Mouse (Mus musculus) hindbrain, embryonic 12.5 days (tissue): ENCODE results near the gene Wsb1. TPM values are rescaled to one million over a fixed set of nuclear protein-coding genes. Genes with fewer than 3 reads are reported as not detected.
"Not testable (repeated sequence)": the region's sequence is repeated elsewhere in the genome, so short reads cannot be mapped to it uniquely, and the experiment has no call there.

Experiments used
- ATAC-seq: fragments of 200-750 bp; cut with Nextera tagmentation; 2 replicates; pipeline ENCODE4 v1.8.0; 2017; ENCODE audit warnings: moderate TSS enrichment; ENCODE audit not compliant: low FRiP score
- H3K27ac ChIP-seq: fragments of 300-500 bp; sonication (generic); 2 replicates; pipeline ENCODE4 v1.5.1; 2016; ENCODE audit warnings: mild to moderate bottlenecking
- H3K27me3 ChIP-seq: fragments of 300-500 bp; sonication (generic); 2 replicates; pipeline ENCODE4 v1.6.1; 2016; ENCODE audit warnings: mild to moderate bottlenecking
- H3K36me3 ChIP-seq: fragments of 300-500 bp; sonication (generic); 2 replicates; pipeline ENCODE4 v1.6.1; 2016; ENCODE audit warnings: mild to moderate bottlenecking
- H3K4me1 ChIP-seq: fragments of 300-500 bp; sonication (generic); 2 replicates; pipeline ENCODE4 v1.6.1; 2016
- H3K4me2 ChIP-seq: fragments of 300-500 bp; sonication (generic); replicated peaks from 2 replicates; pipeline ENCODE4 v1.6.1; 2016; ENCODE audit warnings: mild to moderate bottlenecking
- H3K4me3 ChIP-seq: fragments of 300-500 bp; sonication (generic); 2 replicates; pipeline ENCODE4 v1.5.1; 2016; ENCODE audit warnings: mild to moderate bottlenecking
- H3K9ac ChIP-seq: fragments of 300-500 bp; sonication (generic); 2 replicates; pipeline ENCODE4 v1.6.1; 2016; ENCODE audit warnings: mild to moderate bottlenecking, moderate library complexity
- H3K9me3 ChIP-seq: fragments of 300-500 bp; sonication (generic); replicated peaks from 2 replicates; pipeline ENCODE4 v1.6.1; 2016; ENCODE audit warnings: mild to moderate bottlenecking
- WGBS: fragments of 180-500 bp; shearing (Covaris S2); methylation state at CpG from one replicate; pipeline ENCODE4 v1.1.7; 2016; 5-methylcytosine and 5-hydroxymethylcytosine counted together
- polyA plus RNA-seq: library from polyadenylated mRNA; unstranded; fragments of >200 nt; fragmentation: Nextera tagmentation; extraction: Ambion mirVana; gene quantifications from 2 replicates; pipeline ENCODE4 v1.2.1, GENCODE M21; 2016

Gene Wsb1
- polyA plus RNA-seq, 1 experiment from 2014 or later = 552 TPM

- H3K4me3 ChIP-seq = no peak overlapping the region
- ATAC-seq = no peak
- H3K9me3 ChIP-seq = no peaks in the 10 kb centered on the region; the same call in 1 of the 2 replicates
- no peak overlapping the region for H3K27ac ChIP-seq
- 83% methylated on average over 7 of the region's 7 CpGs for WGBS
- no peaks in the 10 kb centered on the region for H3K27me3 ChIP-seq
- no peaks in the 10 kb centered on the region for H3K36me3 ChIP-seq
- no peak overlapping the region for H3K9ac ChIP-seq
- H3K4me1 ChIP-seq = peaks cover 2% of the 10 kb centered on the region; the same call in 1 of the 2 replicates
- no peak overlapping the region for H3K4me2 ChIP-seq
These were observed 33.9 kb upstream of the Wsb1 start for GRCm38 (mm10) chr11:79288278-79288843.

DNA sequence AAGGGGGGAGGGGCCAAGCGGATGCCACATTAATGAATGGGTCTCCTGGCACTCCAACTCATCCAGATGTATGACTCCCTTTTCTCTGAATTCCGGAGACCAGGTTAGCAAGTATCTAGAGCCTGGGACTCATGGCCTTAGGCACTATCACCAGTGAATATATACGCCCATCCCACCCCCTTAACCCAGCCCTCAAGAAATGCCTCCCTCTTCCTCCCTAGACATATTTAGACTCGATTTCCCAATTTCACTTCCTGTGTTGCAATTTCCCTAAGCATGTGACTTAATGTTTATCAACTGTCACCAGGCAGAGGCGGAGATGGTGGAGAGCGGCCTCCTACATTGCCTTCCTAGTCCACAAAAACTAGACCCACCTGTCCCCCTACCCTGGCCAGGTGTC is 33.0 kb upstream of the Wsb1 start:
- Histone ChIP-seq H3K9ac (no peak overlapping the region), H3K27me3 (no peaks in the 10 kb centered on the region), H3K4me2 (no peak overlapping the region), H3K4me3 (no peak overlapping the region), H3K36me3 (no peaks in the 10 kb centered on the region), H3K9me3 (no peaks in the 10 kb centered on the region; the same call in 1 of the 2 replicates), H3K27ac (no peak overlapping the region), H3K4me1 (peaks cover 2% of the 10 kb centered on the region; the same call in 1 of the 2 replicates)
- no peak for ATAC-seq
- 76% methylated on average over 6 of the region's 6 CpGs for WGBS

DNA sequence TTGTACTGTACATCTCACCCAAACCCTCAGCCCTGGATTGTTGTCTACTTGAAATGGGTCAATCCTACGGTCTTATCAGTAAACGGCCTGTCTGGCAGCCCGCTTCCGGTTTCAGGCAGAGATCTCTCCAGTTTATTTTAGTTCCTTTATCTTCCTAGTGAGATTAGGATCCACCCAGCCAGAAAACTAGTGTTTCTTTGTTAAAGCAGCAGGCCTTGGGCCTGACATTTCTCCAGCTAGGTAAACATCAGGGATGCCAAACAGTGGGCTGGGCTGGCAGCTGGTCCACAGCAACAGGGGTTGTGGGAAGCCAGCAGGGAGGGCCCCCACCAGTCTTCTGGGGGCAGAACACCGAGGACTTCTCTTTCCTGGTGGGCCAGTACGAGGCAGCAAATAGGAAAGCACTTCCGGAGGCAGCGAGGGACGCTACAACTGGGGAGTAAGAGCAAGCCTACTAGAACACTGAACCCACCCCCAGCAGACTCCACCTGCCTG is 31.9 kb upstream of the Wsb1 start:
- Histone ChIP-seq H3K36me3 (no peaks in the 10 kb centered on the region), H3K27me3 (no peaks in the 10 kb centered on the region), H3K27ac (no peak overlapping the region), H3K9me3 (no peaks in the 10 kb centered on the region; the same call in 1 of the 2 replicates), H3K4me1 (peaks cover 4% of the 10 kb centered on the region), H3K4me2 (no peak overlapping the region), H3K4me3 (no peak overlapping the region), H3K9ac (no peak overlapping the region)
- no peak for ATAC-seq
- 75% methylated on average over 9 of the region's 9 CpGs for WGBS

GRCm38 (mm10) chr11:79283350-79284030 is 29.0 kb upstream of the Wsb1 start:
- 92% methylated on average over 4 of the region's 4 CpGs for WGBS

DNA sequence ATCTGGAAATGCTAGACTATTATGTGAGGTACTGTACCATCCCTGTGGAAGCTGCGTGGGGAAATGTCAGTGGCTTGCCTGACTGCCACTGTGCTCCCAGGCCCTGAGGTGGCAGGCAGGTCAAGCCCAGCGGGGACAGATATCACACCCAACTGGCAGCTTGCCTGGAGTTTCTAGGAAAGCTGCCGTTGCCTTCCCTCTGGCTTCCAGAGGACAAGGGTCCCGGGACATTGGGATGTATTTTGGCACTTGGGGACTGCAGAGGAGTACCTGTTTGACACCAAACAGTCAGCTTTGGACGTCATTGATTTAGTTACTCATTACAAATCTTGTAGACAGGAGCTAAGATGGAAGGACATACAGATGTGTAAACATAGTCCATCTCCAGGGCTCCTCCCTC is 26.9 kb upstream of the Wsb1 start:
- 68% methylated on average over 5 of the region's 5 CpGs for WGBS
- Histone ChIP-seq H3K4me1 (peaks cover 7% of the 10 kb centered on the region; the same call in 1 of the 2 replicates), H3K4me2 (no peak overlapping the region), H3K27me3 (no peaks in the 10 kb centered on the region), H3K4me3 (no peak overlapping the region), H3K9me3 (no peaks in the 10 kb centered on the region; the same call in 1 of the 2 replicates), H3K9ac (no peak overlapping the region), H3K36me3 (no peaks in the 10 kb centered on the region), H3K27ac (no peak overlapping the region)
- no peak for ATAC-seq

More at GRCm38 (mm10) chr11:79283350-79284030, 29.0 kb upstream of the Wsb1 start:
- Histone ChIP-seq H3K9me3 (no peaks in the 10 kb centered on the region; the same call in 1 of the 2 replicates), H3K4me1 (peaks cover 9% of the 10 kb centered on the region), H3K27me3 (no peaks in the 10 kb centered on the region), H3K27ac (no peak overlapping the region), H3K9ac (no peak overlapping the region), H3K36me3 (no peaks in the 10 kb centered on the region), H3K4me2 (no peak overlapping the region), H3K4me3 (no peak overlapping the region)
- no peak for ATAC-seq

DNA sequence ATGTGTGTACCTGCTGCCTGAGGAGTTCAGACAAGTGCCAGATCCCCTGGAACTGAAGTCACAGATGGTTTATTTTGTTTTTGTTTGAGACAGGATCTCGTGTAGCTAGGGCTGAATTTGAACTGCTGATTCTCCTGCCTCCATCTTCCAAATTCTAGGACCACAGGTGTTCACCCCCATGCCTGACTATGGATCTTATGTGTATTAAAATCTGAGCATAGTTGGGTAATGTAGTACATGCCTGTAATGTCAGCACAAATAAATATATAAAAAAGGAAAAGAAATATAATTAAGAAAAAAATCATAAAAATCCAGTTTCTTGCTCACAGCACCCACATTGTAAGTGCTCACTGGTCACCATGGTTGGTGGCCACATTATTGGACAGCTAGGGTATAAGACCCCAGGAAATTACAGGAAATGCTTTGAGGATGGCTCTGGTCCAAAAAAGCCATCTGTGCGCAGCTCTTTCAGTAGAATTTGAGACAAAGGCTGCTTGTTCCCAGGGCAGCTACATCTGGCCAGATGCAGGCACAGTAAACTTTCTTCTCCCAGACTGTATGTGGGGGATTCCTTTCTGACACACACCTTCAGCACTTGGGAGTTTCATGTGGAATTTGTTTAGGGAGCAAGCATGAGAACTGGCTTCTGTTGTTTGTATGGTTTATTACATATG is 25.4 kb upstream of the Wsb1 start:
- 58% methylated on average over 2 of the region's 2 CpGs for WGBS
- no peaks in the 10 kb centered on the region for H3K27me3 ChIP-seq
- H3K9me3 ChIP-seq = no peaks in the 10 kb centered on the region; the same call in 1 of the 2 replicates
- H3K27ac ChIP-seq = peak overlapping the region; percentile 65
- no peaks in the 10 kb centered on the region for H3K36me3 ChIP-seq
- H3K4me3 ChIP-seq = no peak overlapping the region
- H3K9ac ChIP-seq = no peak overlapping the region
- no peak overlapping the region for H3K4me2 ChIP-seq
- no peak for ATAC-seq
- H3K4me1 ChIP-seq = peaks cover 7% of the 10 kb centered on the region; the same call in 1 of the 2 replicates

DNA sequence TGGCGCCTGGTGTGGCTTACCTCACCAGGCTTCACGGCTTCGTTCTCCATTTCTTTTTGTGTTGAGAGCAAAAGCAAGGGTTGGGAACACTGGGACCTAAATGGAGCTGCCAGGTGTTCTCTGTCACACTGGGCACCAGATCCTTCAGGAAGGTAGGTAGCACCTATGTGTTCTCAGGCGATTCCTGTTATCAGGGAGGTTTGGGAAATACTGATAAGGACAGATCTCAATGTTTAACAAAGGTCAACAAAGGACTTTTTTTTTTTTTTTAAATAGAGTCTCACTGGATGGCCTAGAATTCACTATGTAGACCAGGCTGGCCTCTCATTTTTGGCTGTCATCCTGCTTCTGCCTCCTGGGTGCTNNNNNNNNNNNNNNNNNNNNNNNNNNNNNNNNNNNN is 19.3 kb upstream of the Wsb1 start:
- no peaks in the 10 kb centered on the region for H3K4me1 ChIP-seq
- H3K9me3 ChIP-seq = no peaks in the 10 kb centered on the region
- H3K9ac ChIP-seq = no peak overlapping the region
- ATAC-seq = no peak
- no peak overlapping the region for H3K4me3 ChIP-seq
- no peak overlapping the region for H3K4me2 ChIP-seq
- no peaks in the 10 kb centered on the region for H3K36me3 ChIP-seq
- H3K27me3 ChIP-seq = no peaks in the 10 kb centered on the region
- WGBS = 78% methylated on average over 4 of the region's 4 CpGs
- H3K27ac ChIP-seq = no peak overlapping the region

DNA sequence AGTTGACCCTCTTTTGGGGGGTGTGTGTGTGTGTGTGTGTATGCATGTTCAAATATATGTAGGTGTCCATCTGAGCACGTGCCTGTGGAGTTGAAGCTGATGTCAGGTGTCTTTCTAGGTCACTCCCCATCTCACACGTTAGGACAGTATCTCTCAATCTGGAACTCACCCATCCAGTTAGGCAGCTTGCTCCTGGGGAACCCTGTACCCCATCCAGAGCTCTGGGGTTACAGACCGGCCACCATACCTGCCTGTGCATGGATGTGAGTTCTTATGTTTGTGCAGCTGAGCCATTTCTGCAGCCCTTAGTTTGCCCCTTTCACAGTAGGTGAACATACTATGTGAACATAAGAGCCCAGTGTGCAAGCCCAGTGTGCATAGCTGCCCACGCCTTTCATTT is 18.6 kb upstream of the Wsb1 start:
- Histone ChIP-seq H3K9me3 (no peaks in the 10 kb centered on the region), H3K4me1 (no peaks in the 10 kb centered on the region), H3K4me2 (no peak overlapping the region), H3K4me3 (no peak overlapping the region), H3K27me3 (no peaks in the 10 kb centered on the region), H3K36me3 (no peaks in the 10 kb centered on the region), H3K9ac (no peak overlapping the region), H3K27ac (no peak overlapping the region)
- WGBS = 64% methylated on average over 4 of the region's 4 CpGs
- no peak for ATAC-seq

DNA sequence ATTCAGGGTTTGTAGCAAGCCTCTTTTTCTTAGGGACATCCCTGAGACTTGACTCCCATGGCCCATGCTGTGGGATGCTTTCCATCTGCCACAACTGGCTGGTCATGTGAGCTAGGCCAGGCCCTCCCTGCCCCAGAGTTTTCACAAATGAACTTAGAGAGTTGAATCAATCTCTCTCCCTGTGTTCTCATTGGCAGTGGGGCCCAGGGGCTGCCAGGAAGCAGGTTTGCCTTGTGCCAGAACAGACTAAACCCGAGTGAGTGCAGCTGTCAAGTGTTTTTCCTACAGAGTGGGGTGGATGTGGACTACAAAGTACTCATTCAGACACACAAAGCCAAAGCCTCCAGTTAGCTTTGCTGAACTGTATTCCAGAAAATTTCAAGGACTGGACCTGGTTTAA is 12.7 kb upstream of the Wsb1 start:
- no peaks in the 10 kb centered on the region for H3K27me3 ChIP-seq
- no peak overlapping the region for H3K4me3 ChIP-seq
- no peak overlapping the region for H3K4me2 ChIP-seq
- H3K9ac ChIP-seq = no peak overlapping the region
- 37% methylated on average over 1 of the region's 1 CpGs for WGBS
- H3K9me3 ChIP-seq = no peaks in the 10 kb centered on the region
- H3K27ac ChIP-seq = no peak overlapping the region
- no peaks in the 10 kb centered on the region for H3K4me1 ChIP-seq
- H3K36me3 ChIP-seq = no peaks in the 10 kb centered on the region
- no peak for ATAC-seq

DNA sequence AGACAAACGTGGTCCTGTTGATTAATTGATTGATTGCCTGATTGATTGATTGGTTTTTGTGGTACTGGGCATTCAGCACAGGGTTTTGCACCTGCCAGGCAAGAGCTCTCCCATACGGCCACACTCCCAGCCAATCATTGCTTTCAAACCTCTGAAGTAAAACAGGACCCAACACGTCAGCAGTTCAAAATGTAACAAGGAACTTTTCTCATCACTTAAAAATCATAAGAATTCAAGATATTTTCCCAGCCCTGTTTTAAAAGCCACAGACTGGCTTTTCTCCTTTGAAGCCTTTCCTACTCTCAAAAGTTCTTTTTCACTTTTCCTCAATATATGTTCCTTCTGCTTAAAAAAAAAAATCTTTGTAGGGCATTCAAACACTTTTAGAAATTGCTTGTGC is 9.9 kb upstream of the Wsb1 start:
- 53% methylated on average over 3 of the region's 3 CpGs for WGBS
- H3K4me3 ChIP-seq = no peak overlapping the region
- no peaks in the 10 kb centered on the region for H3K4me1 ChIP-seq
- H3K27ac ChIP-seq = no peak overlapping the region
- no peak overlapping the region for H3K4me2 ChIP-seq
- H3K27me3 ChIP-seq = no peaks in the 10 kb centered on the region
- ATAC-seq = no peak
- H3K36me3 ChIP-seq = no peaks in the 10 kb centered on the region
- no peak overlapping the region for H3K9ac ChIP-seq
- H3K9me3 ChIP-seq = no peaks in the 10 kb centered on the region

DNA sequence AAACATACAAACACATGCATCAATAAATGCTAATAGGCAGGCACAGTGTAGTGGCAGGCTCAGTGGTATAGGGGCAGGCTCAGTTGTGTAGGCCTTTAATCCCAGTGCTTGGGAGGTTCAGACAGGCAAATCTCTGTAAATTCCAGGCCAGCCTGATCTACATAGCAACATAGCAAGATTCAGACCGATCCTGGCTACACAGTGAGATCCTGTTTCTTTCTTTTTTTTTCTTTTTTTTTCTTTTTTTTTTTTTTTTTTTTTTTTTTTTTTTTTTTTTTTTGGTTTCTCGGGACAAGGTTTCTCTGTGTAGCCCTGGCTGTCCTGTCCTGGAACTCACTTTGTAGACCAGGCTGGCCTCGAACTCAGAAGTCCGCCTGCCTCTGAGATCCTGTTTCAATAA is 5.7 kb upstream of the Wsb1 start:
- not testable (repeated sequence) for H3K9ac ChIP-seq, ATAC-seq, H3K4me2 ChIP-seq, H3K27me3 ChIP-seq, H3K36me3 ChIP-seq, H3K4me1 ChIP-seq, H3K9me3 ChIP-seq, H3K4me3 ChIP-seq, H3K27ac ChIP-seq
- 88% methylated on average over 4 of the region's 4 CpGs for WGBS

- Histone ChIP-seq H3K27me3 (peaks cover 3% of the 10 kb centered on the region; the same call in 1 of the 2 replicates), H3K9me3 (no peaks in the 10 kb centered on the region), H3K9ac (no peak overlapping the region), H3K4me1 (no peaks in the 10 kb centered on the region), H3K36me3 (no peaks in the 10 kb centered on the region), H3K27ac (no peak overlapping the region), H3K4me3 (no peak overlapping the region), H3K4me2 (no peak overlapping the region)
- ATAC-seq = no peak
- 75% methylated on average over 6 of the region's 6 CpGs for WGBS
These were observed 4.3 kb upstream of the Wsb1 start for GRCm38 (mm10) chr11:79258738-79259137.
